Mouse (Mus musculus) midbrain, postnatal 0 days (tissue): ENCODE data around the gene Syne1. TPM values are rescaled to one million over a fixed set of nuclear protein-coding genes. Genes with fewer than 3 reads are reported as not detected.

ENCODE experiments used
- ATAC-seq: fragments of 200-750 bp; cut with Nextera tagmentation; 2 replicates; pipeline ENCODE4 v1.8.0; 2017; ENCODE audit warnings: moderate number of reproducible peaks, mild to moderate bottlenecking, moderate TSS enrichment, moderate library complexity; ENCODE audit not compliant: low FRiP score
- DNase-seq: peaks from one replicate; pipeline ENCODE4 v3.0.0-alpha.2; 2015; ENCODE audit warnings: low spot score
- H3K27ac ChIP-seq: fragments of 300-500 bp; sonication (generic); 2 replicates; pipeline ENCODE4 v1.5.1; 2014; ENCODE audit warnings: low read depth, mild to moderate bottlenecking, low read length, mixed read lengths
- H3K27me3 ChIP-seq: fragments of 300-500 bp; sonication (generic); 2 replicates; pipeline ENCODE4 v1.6.1; 2014; ENCODE audit warnings: low read length, control low read depth, mixed read lengths; ENCODE audit not compliant: insufficient read depth
- H3K36me3 ChIP-seq: fragments of 300-500 bp; sonication (generic); 2 replicates; pipeline ENCODE4 v1.6.1; 2014; ENCODE audit warnings: low read length, control low read depth, mixed read lengths; ENCODE audit not compliant: insufficient read depth
- H3K4me1 ChIP-seq: fragments of 300-500 bp; sonication (generic); 2 replicates; pipeline ENCODE4 v1.6.1; 2014; ENCODE audit warnings: mild to moderate bottlenecking, control low read depth, antibody characterized with exemption, low read length, mixed read lengths; ENCODE audit not compliant: insufficient read depth
- H3K4me2 ChIP-seq: fragments of 300-500 bp; sonication (generic); 2 replicates; pipeline ENCODE4 v1.6.1; 2014; ENCODE audit warnings: low read depth, mild to moderate bottlenecking, low read length, mixed read lengths; ENCODE audit not compliant: poor library complexity, severe bottlenecking
- H3K4me3 ChIP-seq: fragments of 300-500 bp; sonication (generic); 2 replicates; pipeline ENCODE4 v1.5.1; 2014; ENCODE audit warnings: low read depth, mild to moderate bottlenecking, low read length, moderate library complexity
- H3K9ac ChIP-seq: fragments of 300-500 bp; sonication (generic); replicated peaks from 2 replicates; pipeline ENCODE4 v1.6.1; 2014; ENCODE audit warnings: mild to moderate bottlenecking, low read length, moderate library complexity, mixed read lengths; ENCODE audit not compliant: poor library complexity, severe bottlenecking
- H3K9me3 ChIP-seq: fragments of 300-500 bp; sonication (generic); 2 replicates; pipeline ENCODE4 v1.6.1; 2016; ENCODE audit warnings: low read length, control low read depth
- CTCF ChIP-seq: IDR thresholded peaks from 2 replicates; pipeline ENCODE4 v1.5.1; 2016; ENCODE audit warnings: antibody characterized with exemption, mild to moderate bottlenecking
- WGBS: fragments of 180-500 bp; shearing (Covaris S2); extraction: QIAGEN DNeasy Blood & Tissue Kit; methylation state at CpG from one replicate; pipeline ENCODE4 v1.1.7; 2014; 5-methylcytosine and 5-hydroxymethylcytosine counted together
- polyA plus RNA-seq: library from polyadenylated mRNA; unstranded; fragments of >200 nt; fragmentation: Nextera tagmentation; extraction: Ambion mirVana; gene quantifications from 2 replicates; pipeline ENCODE4 v1.2.1, GENCODE M21; 2015
- total RNA-seq: library from RNA; depleted of rRNA; stranded (reverse); fragments of >200 nt; gene quantifications from 2 replicates; pipeline ENCODE4 v1.2.3, GENCODE M21; 2014

Syne1 gene
- total and polyA plus RNA-seq, 2 experiments from 2014 or later = 18.6 to 99.3 TPM

GRCm38 (mm10) chr10:5312437-5312836 lies 238.8 kb downstream of the Syne1 start:
- no peak for DNase-seq
- TF ChIP-seq CTCF = no peak
- Histone ChIP-seq H3K9ac (no peak overlapping the region), H3K9me3 (no peaks in the 10 kb centered on the region), H3K4me1 (no peaks in the 10 kb centered on the region), H3K27ac (no peak overlapping the region), H3K27me3 (no peaks in the 10 kb centered on the region), H3K4me3 (no peak overlapping the region), H3K4me2 (no peak overlapping the region), H3K36me3 (peaks cover 4% of the 10 kb centered on the region; the same call in 1 of the 2 replicates)
- ATAC-seq = no peak
- 71% methylated on average over 4 of the region's 4 CpGs for WGBS

- Histone ChIP-seq H3K4me1 (no peaks in the 10 kb centered on the region), H3K36me3 (no peaks in the 10 kb centered on the region), H3K9ac (no peak overlapping the region), H3K27ac (no peak overlapping the region), H3K9me3 (no peaks in the 10 kb centered on the region), H3K4me2 (no peak overlapping the region), H3K4me3 (no peak overlapping the region), H3K27me3 (no peaks in the 10 kb centered on the region)
- DNase-seq (peak; percentile 66), ATAC-seq (peak; percentile 55)
- no peak for TF ChIP-seq CTCF
- 12% methylated on average over 4 of the region's 4 CpGs for WGBS
Observed at GRCm38 (mm10) chr10:5309961-5310713, 241.1 kb downstream of the Syne1 start.

GRCm38 (mm10) chr10:5309398-5309797 lies 241.9 kb downstream of the Syne1 start:
- H3K27ac ChIP-seq = no peak overlapping the region
- no peaks in the 10 kb centered on the region for H3K4me1 ChIP-seq
- no peak overlapping the region for H3K9ac ChIP-seq
- no peak for ATAC-seq
- no peaks in the 10 kb centered on the region for H3K9me3 ChIP-seq
- DNase-seq = no peak
- 27% methylated on average over 10 of the region's 10 CpGs for WGBS
- no peaks in the 10 kb centered on the region for H3K36me3 ChIP-seq
- no peak for TF ChIP-seq CTCF
- no peak overlapping the region for H3K4me2 ChIP-seq
- no peaks in the 10 kb centered on the region for H3K27me3 ChIP-seq
- no peak overlapping the region for H3K4me3 ChIP-seq

- 48% methylated on average over 6 of the region's 6 CpGs for WGBS
- Histone ChIP-seq H3K27ac (no peak overlapping the region), H3K9ac (no peak overlapping the region), H3K4me2 (no peak overlapping the region), H3K9me3 (no peaks in the 10 kb centered on the region), H3K4me1 (no peaks in the 10 kb centered on the region), H3K4me3 (no peak overlapping the region), H3K27me3 (no peaks in the 10 kb centered on the region), H3K36me3 (peaks cover 3% of the 10 kb centered on the region; the same call in 1 of the 2 replicates)
- ATAC-seq (no peak), DNase-seq (no peak)
- TF ChIP-seq CTCF = peak; percentile 50
Observed at GRCm38 (mm10) chr10:5305555-5305954, 245.7 kb downstream of the Syne1 start.

- Histone ChIP-seq H3K36me3 (peaks cover 12% of the 10 kb centered on the region), H3K4me3 (no peak overlapping the region), H3K4me1 (no peaks in the 10 kb centered on the region; the same call in 1 of the 2 replicates), H3K27me3 (no peaks in the 10 kb centered on the region), H3K27ac (no peak overlapping the region), H3K9me3 (no peaks in the 10 kb centered on the region), H3K4me2 (no peak overlapping the region), H3K9ac (no peak overlapping the region)
- ATAC-seq = no peak
- no peak for TF ChIP-seq CTCF
- 24% methylated on average over 7 of the region's 7 CpGs for WGBS
- peak; percentile 54 for DNase-seq
Observed at GRCm38 (mm10) chr10:5295291-5295891, 255.9 kb downstream of the Syne1 start.

GRCm38 (mm10) chr10:5289575-5289909 lies 261.7 kb downstream of the Syne1 start:
- no peaks in the 10 kb centered on the region for H3K4me1 ChIP-seq
- H3K4me2 ChIP-seq = no peak overlapping the region
- H3K9me3 ChIP-seq = no peaks in the 10 kb centered on the region
- no peak for TF ChIP-seq CTCF
- no peak overlapping the region for H3K27ac ChIP-seq
- no peak overlapping the region for H3K9ac ChIP-seq
- peaks cover 12% of the 10 kb centered on the region for H3K36me3 ChIP-seq
- ATAC-seq (no peak), DNase-seq (no peak)
- H3K27me3 ChIP-seq = no peaks in the 10 kb centered on the region
- 79% methylated on average over 5 of the region's 5 CpGs for WGBS
- H3K4me3 ChIP-seq = no peak overlapping the region
